Mouse (Mus musculus) testis, postnatal 14 days (tissue): Measurements from ENCODE around the gene Nfe2l3.

Source experiments
- DNase-seq: peaks from one replicate; pipeline ENCODE4 v3.0.0; 2021; ENCODE audit warnings: low spot score

Gene Nfe2l3

GRCm38 (mm10) chr6:51486076-51486710, 53.7 kb downstream of the Nfe2l3 start:
- no peak for DNase-seq

DNA sequence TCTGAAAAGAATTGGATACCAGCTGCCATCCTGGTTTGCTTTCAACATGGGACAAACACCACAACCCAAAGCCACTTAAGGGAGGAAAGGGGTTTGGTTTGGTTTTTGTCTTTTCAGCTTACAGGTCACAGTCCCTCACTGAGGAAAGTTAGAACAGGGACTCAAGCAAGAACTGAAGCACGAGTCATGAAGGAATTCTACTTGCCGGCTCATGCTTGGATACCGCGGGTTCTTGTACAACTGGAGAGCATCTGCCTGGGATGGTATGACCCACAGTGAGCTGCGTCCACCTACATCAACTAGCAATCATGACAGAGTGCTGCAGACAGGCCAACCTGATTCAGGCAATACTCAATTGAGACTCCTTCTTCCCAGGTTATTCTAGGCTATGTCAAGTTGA, 54.3 kb downstream of the Nfe2l3 start:
- DNase-seq: no peak

DNA sequence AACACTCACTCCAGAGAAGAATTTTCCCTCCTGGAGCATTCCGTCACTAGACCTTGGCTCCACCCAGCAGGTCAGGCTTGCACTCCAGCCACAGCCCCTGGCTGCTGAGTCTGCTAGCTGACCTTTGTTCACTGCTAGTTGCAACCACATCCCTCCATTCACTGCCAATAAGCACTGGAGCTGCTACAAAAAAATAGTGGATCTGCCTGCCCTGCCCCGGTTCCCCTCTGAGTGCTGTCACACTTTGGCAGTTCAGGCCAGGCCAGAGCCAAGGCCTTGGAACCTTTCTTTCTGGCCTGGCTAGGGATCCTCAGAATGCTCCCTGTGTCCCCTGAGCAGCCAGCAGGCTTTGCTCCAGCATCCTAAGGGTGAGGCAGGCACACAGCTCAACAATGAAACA, 57.3 kb downstream of the Nfe2l3 start:
- DNase-seq: peak; percentile 45

GRCm38 (mm10) chr6:51497321-51498111, 65.0 kb downstream of the Nfe2l3 start:
- no peak for DNase-seq

GRCm38 (mm10) chr6:51505671-51506070, 73.2 kb downstream of the Nfe2l3 start:
- peak; percentile 70 for DNase-seq

- DNase-seq: no peak
Measured at GRCm38 (mm10) chr6:51507556-51507955, 75.1 kb downstream of the Nfe2l3 start.
